Mouse (Mus musculus): Measurements from ENCODE around the gene Cnn1. TPM values are rescaled to one million over a fixed set of nuclear protein-coding genes. Genes with fewer than 3 reads are reported as not detected.
A peak's percentile ranks its signal among the peaks of the same experiment; 100 is the strongest.

The Cnn1 gene
- polyA plus RNA-seq, 1 experiment from 2014 or later = 1.9 TPM

- H3K4me1 ChIP-seq = peaks cover 20% of the 10 kb centered on the region
- H3K4me3 ChIP-seq = peak overlapping the region; percentile 67
- no peaks in the 10 kb centered on the region for H3K9me3 ChIP-seq
- H3K9ac ChIP-seq = peak overlapping the region; percentile 60; the same call in 1 of the 2 replicates
- H3K27ac ChIP-seq = peak overlapping the region; percentile 72; the same call in 1 of the 2 replicates
- WGBS = 47% methylated on average over 10 of the region's 10 CpGs
- H3K4me2 ChIP-seq = peak overlapping the region; percentile 77
- ATAC-seq (replicated peaks) = no peak
- H3K36me3 ChIP-seq (replicated peaks) = 0 out of 2 replicates have a peak, but pooled peaks cover 1% of the 10 kb centered on the region
- no peaks in the 10 kb centered on the region for H3K27me3 ChIP-seq (replicated peaks)
Observed at GRCm38 (mm10) chr9:22117754-22118456, 18.9 kb downstream of the Cnn1 start.

GRCm38 (mm10) chr9:22119543-22119942 is 20.5 kb downstream of the Cnn1 start:
- H3K27me3 ChIP-seq (replicated peaks) = no peaks in the 10 kb centered on the region
- H3K36me3 ChIP-seq (replicated peaks) = no peaks in the 10 kb centered on the region
- ATAC-seq (replicated peaks) = no peak
- WGBS = 92% methylated on average over 4 of the region's 4 CpGs
- H3K27ac ChIP-seq = no peak overlapping the region
- H3K4me2 ChIP-seq = no peak overlapping the region
- no peak overlapping the region for H3K4me3 ChIP-seq
- H3K9ac ChIP-seq = no peak overlapping the region
- no peaks in the 10 kb centered on the region for H3K9me3 ChIP-seq
- H3K4me1 ChIP-seq = peaks cover 20% of the 10 kb centered on the region

GRCm38 (mm10) chr9:22121545-22121944 is 22.5 kb downstream of the Cnn1 start:
- Histone ChIP-seq H3K9me3 (no peaks in the 10 kb centered on the region), H3K27me3 (replicated peaks) (no peaks in the 10 kb centered on the region), H3K9ac (no peak overlapping the region), H3K36me3 (replicated peaks) (no peaks in the 10 kb centered on the region), H3K4me1 (peaks cover 8% of the 10 kb centered on the region; the same call in 1 of the 2 replicates), H3K4me2 (no peak overlapping the region), H3K4me3 (no peak overlapping the region), H3K27ac (no peak overlapping the region)
- ATAC-seq (replicated peaks) = no peak

- Histone ChIP-seq H3K4me2 (no peak overlapping the region), H3K4me1 (peaks cover 8% of the 10 kb centered on the region; the same call in 1 of the 2 replicates), H3K36me3 (replicated peaks) (no peaks in the 10 kb centered on the region), H3K4me3 (no peak overlapping the region), H3K27me3 (replicated peaks) (no peaks in the 10 kb centered on the region), H3K9ac (no peak overlapping the region), H3K9me3 (no peaks in the 10 kb centered on the region), H3K27ac (no peak overlapping the region)
- ATAC-seq (replicated peaks) = no peak
- WGBS = 83% methylated on average over 3 of the region's 3 CpGs
Observed at GRCm38 (mm10) chr9:22122005-22122404, 23.0 kb downstream of the Cnn1 start.

GRCm38 (mm10) chr9:22123069-22123609 is 24.1 kb downstream of the Cnn1 start:
- Histone ChIP-seq H3K36me3 (replicated peaks) (no peaks in the 10 kb centered on the region), H3K9ac (no peak overlapping the region), H3K27ac (no peak overlapping the region), H3K27me3 (replicated peaks) (no peaks in the 10 kb centered on the region), H3K4me1 (no peaks in the 10 kb centered on the region), H3K4me3 (no peak overlapping the region), H3K9me3 (no peaks in the 10 kb centered on the region), H3K4me2 (no peak overlapping the region)
- ATAC-seq (replicated peaks) = no peak
- 88% methylated on average over 7 of the region's 7 CpGs for WGBS

- H3K9me3 ChIP-seq = no peaks in the 10 kb centered on the region
- H3K4me3 ChIP-seq = no peak overlapping the region
- H3K27ac ChIP-seq = no peak overlapping the region
- H3K4me1 ChIP-seq = no peaks in the 10 kb centered on the region
- 87% methylated on average over 3 of the region's 3 CpGs for whole genome bisulfite sequencing
- H3K9ac ChIP-seq = no peak overlapping the region
- no peak for ATAC-seq (replicated peaks)
- no peaks in the 10 kb centered on the region for H3K36me3 ChIP-seq (replicated peaks)
- no peaks in the 10 kb centered on the region for H3K27me3 ChIP-seq (replicated peaks)
- H3K4me2 ChIP-seq = no peak overlapping the region
Observed at GRCm38 (mm10) chr9:22124169-22124568, 25.2 kb downstream of the Cnn1 start.

- 87% methylated on average over 15 of the region's 15 CpGs for WGBS
- Histone ChIP-seq H3K4me3 (no peak overlapping the region), H3K4me2 (no peak overlapping the region), H3K9me3 (no peaks in the 10 kb centered on the region), H3K27me3 (replicated peaks) (0 out of 2 replicates have a peak, but pooled peaks cover 2% of the 10 kb centered on the region), H3K4me1 (no peaks in the 10 kb centered on the region), H3K27ac (no peak overlapping the region), H3K9ac (no peak overlapping the region), H3K36me3 (replicated peaks) (no peaks in the 10 kb centered on the region)
- no peak for ATAC-seq (replicated peaks)
Observed at GRCm38 (mm10) chr9:22125246-22126027, 26.4 kb downstream of the Cnn1 start.

- Histone ChIP-seq H3K4me2 (peak overlapping the region; percentile 34), H3K4me3 (no peak overlapping the region; the same call in 1 of the 2 replicates), H3K36me3 (replicated peaks) (no peaks in the 10 kb centered on the region), H3K27ac (no peak overlapping the region), H3K9me3 (no peaks in the 10 kb centered on the region), H3K9ac (no peak overlapping the region), H3K27me3 (replicated peaks) (peaks cover 22% of the 10 kb centered on the region), H3K4me1 (no peaks in the 10 kb centered on the region)
- ATAC-seq (replicated peaks) = no peak
- WGBS = 2% methylated on average over 35 of the region's 35 CpGs
Observed at GRCm38 (mm10) chr9:22131226-22131981, 32.4 kb downstream of the Cnn1 start.

- no peak overlapping the region for H3K27ac ChIP-seq
- H3K9ac ChIP-seq = no peak overlapping the region
- no peak overlapping the region for H3K4me3 ChIP-seq
- WGBS = 55% methylated on average over 11 of the region's 11 CpGs
- no peaks in the 10 kb centered on the region for H3K9me3 ChIP-seq
- peaks cover 2% of the 10 kb centered on the region; the same call in 1 of the 2 replicates for H3K4me1 ChIP-seq
- H3K36me3 ChIP-seq (replicated peaks) = no peaks in the 10 kb centered on the region
- H3K4me2 ChIP-seq = peak overlapping the region; percentile 34
- no peak for ATAC-seq (replicated peaks)
- H3K27me3 ChIP-seq (replicated peaks) = peaks cover 22% of the 10 kb centered on the region
Observed at GRCm38 (mm10) chr9:22132220-22132619, 33.2 kb downstream of the Cnn1 start.

GRCm38 (mm10) chr9:22134246-22134890 is 35.4 kb downstream of the Cnn1 start:
- no peak overlapping the region for H3K4me3 ChIP-seq
- H3K27me3 ChIP-seq (replicated peaks) = peaks cover 22% of the 10 kb centered on the region
- H3K4me1 ChIP-seq = peaks cover 3% of the 10 kb centered on the region; the same call in 1 of the 2 replicates
- no peak overlapping the region for H3K9ac ChIP-seq
- ATAC-seq (replicated peaks) = no peak
- H3K36me3 ChIP-seq (replicated peaks) = no peaks in the 10 kb centered on the region
- H3K4me2 ChIP-seq = no peak overlapping the region
- H3K9me3 ChIP-seq = no peaks in the 10 kb centered on the region
- WGBS = 87% methylated on average over 7 of the region's 7 CpGs
- H3K27ac ChIP-seq = no peak overlapping the region

GRCm38 (mm10) chr9:22134988-22135643 is 36.1 kb downstream of the Cnn1 start:
- ATAC-seq (replicated peaks) = no peak
- H3K4me2 ChIP-seq = no peak overlapping the region
- 80% methylated on average over 9 of the region's 9 CpGs for WGBS

More at GRCm38 (mm10) chr9:22134988-22135643, 36.1 kb downstream of the Cnn1 start:
- Histone ChIP-seq H3K27ac (no peak overlapping the region), H3K36me3 (replicated peaks) (no peaks in the 10 kb centered on the region), H3K4me1 (peaks cover 3% of the 10 kb centered on the region; the same call in 1 of the 2 replicates), H3K27me3 (replicated peaks) (peaks cover 22% of the 10 kb centered on the region), H3K9me3 (no peaks in the 10 kb centered on the region), H3K4me3 (no peak overlapping the region), H3K9ac (no peak overlapping the region)

Data from midbrain, embryonic 15.5 days (tissue).